Mouse (Mus musculus): ENCODE data around the gene Igsf3.

DNA sequence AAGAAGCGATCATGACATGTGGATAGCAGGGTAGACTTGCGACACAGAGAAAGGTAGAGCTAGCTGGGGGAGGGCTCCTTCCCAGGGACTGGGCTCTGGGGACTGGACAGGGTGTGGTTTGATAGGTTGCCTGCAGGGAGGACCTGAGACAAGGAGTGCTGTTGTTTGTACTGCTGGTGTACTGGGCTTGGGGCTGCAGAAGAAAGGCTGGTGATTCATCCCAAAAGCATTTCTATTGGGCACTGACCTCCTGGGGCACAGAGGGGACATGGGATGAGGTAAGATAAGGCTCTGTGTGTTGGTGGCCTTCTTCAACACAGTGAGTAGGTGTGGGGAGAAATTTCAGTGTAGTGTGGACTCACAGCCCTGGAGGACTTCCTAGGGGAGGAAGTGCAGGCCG is 29.2 kb downstream of the Igsf3 start:
- TF ChIP-seq POLR2A (IDR thresholded peaks at IDR 0.05; ENCODE audit: insufficient read depth, low read depth, low read length) (no peak), EP300 (IDR thresholded peaks at IDR 0.05; ENCODE audit: insufficient read depth, low read depth, low read length) (no peak), CTCF (IDR thresholded peaks at IDR 0.05) (no peak)

Data from heart, adult 2 months (tissue).